Mouse (Mus musculus) regulatory T cell (primary cell): Measurements from ENCODE around the gene Rps6kc1.

ENCODE experiments used
- in situ Hi-C: fragments of 300-600 bp; cut with MboI, MseI; formaldehyde crosslinking; loops from one replicate; pipeline ENCODE4 v1.15.1; 2025; ENCODE audit warnings: high pct_unique_total_duplicates

Gene Rps6kc1

DNA sequence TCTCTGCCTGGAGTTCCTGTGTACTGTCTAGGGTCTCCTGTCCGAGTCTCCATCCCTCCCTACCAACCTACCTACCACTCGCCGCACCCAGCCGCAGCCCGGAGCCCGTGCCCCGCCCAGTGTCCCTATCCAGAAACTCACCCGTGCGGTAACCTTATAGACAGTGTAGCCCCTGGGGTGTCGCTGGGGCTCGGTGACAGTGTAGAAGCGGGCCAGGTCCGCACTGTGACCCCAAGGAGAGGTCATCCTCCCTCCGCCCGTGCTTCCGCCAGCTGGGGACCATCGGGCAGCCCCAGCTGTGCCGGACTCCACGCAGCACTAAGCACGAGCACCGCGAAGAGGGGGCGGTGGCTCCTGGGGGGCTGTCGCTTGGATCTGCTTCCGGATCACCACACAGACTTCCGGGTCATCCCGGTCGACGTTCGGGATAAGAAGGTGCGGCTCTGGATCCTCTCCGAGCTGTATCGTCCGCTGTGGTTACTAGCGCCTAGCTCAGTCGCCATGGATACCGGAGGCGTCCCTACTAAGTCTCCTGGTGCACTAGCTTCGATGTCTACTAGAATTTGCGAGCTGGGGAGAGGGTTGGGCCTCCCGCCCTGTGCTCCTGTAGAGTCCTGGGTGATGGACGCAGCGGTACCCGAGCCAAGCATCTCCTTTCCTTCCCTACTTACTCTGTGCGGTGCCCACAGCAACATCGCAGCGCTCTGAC is at the start of gene Rps6kc1:
Gene Rps6kc1 (minus strand): TSS at position 356 of the 709 bp plus-strand sequence.
- in situ Hi-C loops, result loop anchor here (25.0 kb wide), 1 partner anchor 1851 kb away; the partner anchor contains the start of gene Hhat

DNA sequence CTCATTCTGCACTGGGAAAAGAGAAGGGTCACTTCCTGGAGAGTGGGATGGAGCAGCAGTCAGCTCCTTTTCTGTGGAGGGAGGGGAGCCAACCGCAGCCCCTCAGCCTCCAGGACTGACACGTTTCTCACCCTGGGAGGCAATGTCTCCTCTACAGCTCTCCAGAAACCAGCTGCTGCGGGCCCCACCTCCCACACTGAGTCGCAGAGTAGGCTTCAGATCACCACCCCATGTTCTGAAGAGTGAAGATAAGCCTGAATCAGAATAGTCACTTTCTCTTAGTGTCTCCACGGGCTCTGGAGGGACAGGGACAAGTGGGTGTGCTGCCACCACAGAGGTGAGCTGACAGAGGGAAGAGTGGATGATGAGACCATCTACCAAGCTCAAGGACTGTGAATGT is 47.3 kb upstream of the Rps6kc1 start:
- in situ Hi-C loops, result no loop called here

DNA sequence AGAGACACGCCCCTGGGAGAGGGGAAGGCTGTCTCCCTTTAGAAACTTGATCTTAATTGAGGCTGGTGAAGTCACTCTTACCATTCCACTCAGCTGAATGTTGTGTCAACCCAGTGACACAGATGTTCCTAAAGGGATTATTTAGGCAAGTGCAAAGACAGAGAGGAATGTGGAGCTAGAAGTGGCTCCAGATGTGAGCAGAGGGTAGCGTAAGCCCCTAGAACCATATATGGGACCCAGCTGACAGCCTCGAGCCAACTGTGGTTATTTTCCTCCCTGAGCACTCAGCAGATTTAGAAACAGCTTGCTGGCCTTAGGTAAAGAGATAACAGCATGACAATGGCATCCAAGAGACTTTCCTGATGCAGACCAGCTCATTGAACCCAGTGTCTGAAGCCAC is 41.4 kb upstream of the Rps6kc1 start:
- in situ Hi-C loops, result no loop called here

DNA sequence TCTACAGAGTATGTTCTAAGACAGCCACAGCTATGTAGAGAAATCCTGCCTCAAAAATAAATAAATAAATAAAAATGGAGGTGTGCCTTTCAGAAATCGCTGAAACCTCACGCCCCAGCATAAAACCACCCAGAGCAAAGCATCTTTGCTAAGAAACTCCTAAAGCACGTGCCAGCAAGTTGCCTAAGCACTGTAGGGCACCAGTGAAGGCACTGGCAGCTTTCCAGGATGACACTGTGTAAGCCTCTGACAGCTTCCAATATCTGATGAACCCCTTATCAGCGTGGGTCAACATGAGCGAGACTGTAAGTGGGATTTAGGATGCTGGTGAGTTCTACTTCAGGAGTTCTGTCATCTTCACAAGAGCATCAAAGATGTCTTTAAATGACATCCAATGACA is 39.4 kb upstream of the Rps6kc1 start:
- in situ Hi-C loops, result no loop called here

DNA sequence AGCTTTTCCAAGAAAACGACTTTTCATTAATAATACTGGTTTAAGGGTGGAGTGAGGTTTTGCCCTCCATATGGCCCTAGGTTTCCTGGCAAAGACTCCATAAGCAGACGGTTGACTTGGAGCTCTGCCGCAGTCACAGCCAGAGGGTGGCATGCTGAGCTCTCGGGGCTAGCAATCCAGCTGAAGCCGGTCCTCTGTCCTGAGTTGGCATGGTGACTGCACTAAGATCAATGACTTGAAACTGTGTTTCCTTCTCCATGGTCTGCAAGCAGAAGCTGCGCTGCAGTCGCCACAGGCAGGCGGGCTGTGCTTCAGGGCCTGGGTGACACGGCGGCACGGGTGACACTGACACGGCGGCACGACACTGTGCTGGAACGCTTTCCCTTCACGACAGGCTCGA is 37.3 kb upstream of the Rps6kc1 start:
- in situ Hi-C loops, result no loop called here

DNA sequence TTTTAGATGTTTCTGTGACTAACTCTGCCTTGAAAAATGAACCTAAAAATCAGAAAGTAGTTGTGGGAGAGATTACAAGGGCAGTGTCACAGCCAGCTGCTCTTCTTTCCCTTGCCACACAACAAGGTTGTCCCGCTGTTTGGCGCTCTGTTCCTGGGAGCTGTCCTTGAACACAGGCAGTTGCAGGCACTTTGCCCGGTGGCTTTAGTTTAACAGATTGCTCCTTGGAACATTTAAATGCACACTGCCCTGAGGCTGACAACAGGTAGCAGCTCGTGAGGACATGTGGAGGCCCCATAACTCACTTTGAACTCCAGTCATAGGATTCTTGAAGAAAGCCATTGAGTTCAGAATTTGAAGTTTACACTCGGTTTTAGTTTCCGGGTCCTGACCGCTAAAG is 36.9 kb upstream of the Rps6kc1 start:
- in situ Hi-C loops, result no loop called here

DNA sequence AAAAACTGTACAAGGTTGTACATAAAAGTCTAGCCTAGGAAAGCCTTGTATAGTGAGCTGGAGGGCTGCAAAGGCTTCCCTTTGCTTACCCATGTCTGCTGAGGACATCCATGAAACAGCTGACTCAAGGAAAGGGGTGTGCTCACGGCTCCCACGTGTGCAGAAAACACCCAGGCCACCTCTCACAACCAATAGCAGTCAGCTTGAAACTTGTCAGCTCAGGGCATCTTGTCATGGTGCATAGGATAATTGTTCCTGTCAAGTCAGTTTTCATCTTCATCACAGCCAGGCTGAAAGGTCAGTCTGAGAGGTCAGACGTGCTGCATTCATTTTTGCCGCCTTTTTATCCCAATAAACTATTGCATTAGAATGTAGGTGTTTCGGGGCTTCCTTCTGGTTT is 36.4 kb upstream of the Rps6kc1 start:
- in situ Hi-C loops, result no loop called here

DNA sequence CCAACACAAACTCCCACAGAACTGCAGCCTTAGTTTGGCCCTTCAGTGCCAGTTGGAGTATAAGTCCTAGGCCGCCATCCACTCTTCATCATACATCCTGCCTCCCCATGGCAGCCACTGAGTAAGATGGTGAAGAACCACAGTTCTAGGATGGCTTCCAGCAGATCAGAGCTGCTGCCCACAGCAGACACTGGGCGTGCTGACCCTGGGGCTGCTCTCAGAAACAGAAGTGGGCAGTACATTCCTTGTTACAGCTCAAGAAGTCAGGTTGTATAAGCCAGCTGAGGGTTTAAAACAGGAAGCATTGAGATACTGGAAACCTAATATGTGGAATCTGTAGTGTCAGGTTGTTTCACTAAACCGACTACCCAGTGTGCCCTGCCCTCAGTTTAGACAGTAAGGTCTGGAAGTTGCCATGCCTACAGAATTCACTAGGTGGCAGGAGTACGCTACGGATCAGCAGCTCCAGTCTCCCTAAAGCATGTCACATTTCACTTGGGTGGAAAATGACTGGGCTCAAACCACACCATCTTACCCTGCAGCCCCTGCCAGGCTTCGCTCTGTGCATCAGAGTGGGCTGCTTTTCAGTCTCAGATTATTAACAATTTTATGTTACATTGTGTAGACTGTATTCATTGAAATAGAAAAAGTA is 32.7 kb upstream of the Rps6kc1 start:
- in situ Hi-C loops, result loop anchor here (5.0 kb wide), 1 partner anchor 48 kb away; no protein-coding TSS in a partner anchor

DNA sequence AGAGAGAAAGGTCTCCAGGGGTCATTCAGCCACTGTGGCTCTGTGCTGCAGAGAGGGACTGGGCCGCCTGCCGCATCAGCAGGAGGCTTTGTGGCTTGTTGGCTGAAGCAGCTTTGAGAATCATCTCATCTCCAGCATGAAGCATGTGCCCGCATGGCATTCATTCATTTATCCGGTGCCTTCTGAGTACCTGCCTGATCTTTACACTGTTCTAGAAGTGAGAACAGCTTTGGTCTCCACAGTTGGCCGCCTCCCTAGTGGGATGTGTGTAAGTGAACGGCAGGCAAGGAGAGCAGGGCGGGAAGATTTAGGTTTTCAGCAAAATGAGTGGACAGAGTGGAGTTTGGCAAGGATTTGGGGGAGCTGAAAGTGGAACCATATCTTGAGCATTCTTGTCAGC is 28.2 kb upstream of the Rps6kc1 start:
- in situ Hi-C loops, result loop anchor here (5.0 kb wide), 1 partner anchor 52 kb away; no protein-coding TSS in a partner anchor

DNA sequence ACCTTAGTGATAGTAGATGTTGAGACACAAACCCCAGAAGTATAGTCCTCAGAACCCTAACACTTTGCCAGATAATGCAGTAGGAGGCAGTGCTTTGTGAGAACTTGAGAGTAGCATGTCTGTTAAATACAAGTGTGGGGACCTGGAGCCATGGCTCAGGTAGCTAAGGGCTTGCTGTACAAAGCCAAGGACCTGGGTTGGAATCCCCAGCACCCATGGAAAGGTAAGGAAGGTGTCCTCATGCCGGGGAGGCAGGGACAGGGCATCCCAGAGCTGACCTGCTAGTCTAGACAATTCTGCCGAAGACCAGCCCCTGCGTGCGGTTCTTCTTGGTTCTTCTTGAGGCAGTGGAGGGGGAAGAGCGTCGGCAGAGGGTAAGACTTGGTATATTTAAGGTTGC is 18.6 kb upstream of the Rps6kc1 start:
- in situ Hi-C loops, result no loop called here

DNA sequence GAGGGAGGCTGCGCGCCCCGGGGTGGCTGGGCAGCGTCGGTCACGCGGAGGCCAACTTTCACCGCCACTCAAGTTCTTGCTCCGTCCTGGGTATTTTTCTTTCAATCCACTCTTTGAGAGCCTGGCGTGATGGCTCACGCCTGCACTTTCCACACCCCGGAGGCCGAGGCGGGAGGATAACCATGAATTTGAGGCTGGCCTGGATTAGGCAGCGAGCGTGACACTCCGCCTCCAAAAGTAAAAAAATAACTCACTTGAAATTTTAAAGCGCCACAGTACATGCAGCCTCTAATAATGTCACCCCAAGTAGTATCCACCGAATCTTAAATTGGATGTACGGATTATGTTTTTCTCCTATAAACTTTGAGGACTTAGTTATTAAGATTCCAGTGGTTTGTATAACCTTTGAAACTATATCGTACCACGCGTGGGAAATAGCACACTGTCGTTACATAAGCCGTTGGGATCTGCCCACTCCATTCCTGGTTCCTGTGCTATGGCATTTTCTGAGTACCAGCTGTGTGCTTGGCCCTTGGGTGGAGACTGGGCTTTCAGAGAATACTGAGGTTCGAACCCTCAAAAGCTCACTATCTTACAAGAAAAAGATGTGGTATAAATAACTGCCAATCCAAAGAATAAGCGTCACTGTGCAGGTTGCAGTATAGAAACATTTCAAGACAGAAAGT is 17.6 kb upstream of the Rps6kc1 start:
- in situ Hi-C loops, result no loop called here

DNA sequence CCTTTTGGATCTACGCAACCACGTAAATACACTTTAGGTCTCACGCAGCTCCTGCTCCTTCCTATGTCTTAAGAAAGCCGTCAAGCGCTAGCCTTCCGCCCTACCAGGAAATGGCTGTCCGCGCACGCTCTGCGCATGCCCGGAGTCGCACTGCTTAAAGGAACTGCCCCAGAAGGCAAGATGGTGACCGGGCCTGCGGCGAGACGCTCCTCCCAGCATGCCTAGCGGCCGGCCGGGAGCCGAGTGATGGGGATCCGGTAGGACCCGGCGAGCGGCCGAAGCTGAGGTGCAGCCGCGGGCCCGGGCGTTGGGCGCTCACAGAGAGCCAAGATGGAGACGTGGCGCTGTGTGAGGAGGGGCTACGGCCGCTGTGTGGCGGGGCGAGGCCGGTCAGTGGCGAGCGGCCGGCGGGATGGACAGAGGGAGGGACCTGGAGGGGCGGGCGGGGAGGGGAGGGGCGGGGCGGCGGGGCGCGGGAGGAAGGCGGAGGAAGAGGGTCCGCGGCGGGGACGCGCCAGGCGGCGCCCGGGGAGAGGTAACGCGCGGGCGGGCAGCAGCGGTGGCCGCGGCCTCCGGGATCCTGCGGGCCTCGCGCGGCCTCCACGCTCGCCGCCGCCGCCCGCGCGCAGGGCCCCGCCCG is 16.9 kb upstream of the Rps6kc1 start:
- in situ Hi-C loops, result no loop called here

DNA sequence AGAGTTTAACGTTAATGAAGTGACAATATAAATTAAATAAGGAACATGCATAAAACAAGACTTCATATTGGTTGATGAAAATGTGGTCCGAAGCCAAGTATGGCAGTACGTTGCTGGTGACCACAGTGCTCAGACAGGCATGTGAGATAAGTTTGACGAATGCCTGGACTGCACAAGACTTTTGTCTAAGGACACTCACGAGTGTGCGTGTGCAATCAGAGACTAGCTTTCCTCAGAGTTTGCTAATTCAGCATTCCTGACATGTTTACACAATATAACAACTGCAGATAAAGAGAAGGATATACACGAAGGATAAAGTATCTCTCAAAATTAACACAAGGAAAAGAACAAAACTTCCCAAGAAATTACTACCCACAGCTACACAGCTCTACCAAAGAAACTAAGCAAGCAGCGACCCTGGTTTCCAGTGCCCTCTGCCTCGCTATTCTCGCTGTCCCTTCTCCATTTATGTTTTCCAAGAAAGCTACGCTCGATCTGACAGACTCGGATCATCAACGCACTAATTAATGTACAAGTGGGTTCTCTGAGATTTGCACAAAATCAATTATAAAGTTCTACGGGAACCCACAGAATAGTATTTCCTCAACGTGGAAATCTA is 16.3 kb upstream of the Rps6kc1 start:
- in situ Hi-C loops, result no loop called here

DNA sequence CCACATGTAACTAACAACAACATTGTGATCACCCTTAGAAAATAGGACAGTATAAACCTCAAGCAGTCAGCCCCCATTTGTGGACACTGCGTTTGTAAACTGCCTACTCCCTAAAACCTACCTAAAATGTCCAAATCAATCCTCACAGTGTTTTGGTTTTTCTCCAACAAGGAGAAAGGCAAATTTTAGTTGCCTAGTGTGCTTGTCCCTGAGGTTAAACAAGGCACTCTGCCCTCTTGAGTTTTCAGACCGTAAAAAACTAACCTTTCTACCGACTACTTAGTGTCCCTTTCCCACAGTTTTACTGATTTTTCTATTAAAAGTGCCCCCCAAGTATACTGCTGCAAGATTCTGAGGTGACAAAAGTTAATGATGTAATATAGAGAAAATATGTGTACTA is 15.7 kb upstream of the Rps6kc1 start:
- in situ Hi-C loops, result no loop called here

DNA sequence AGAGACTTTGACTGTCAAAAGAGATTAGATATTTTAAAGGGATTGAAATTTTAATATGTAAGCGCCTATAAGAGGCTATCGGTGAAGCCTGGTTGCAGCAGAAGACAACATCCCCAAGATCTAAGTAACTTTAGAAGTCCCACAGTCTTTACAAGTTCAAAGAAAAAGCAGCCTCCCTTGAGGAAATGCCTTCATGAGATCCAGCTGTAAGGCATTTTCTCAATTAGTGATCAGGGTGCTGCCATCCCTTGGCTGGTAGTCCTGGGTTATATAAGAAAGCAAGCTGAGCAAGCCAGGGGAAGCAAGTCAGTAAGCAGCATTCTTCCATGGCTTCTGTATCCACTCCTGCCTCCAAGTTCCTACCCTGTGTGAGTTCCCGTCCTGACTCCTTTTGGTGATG is 13.2 kb upstream of the Rps6kc1 start, which contains the start of gene Angel2:
Gene Angel2 (plus strand): TSS at position 301 of the 400 bp plus-strand sequence.
- in situ Hi-C loops, result loop anchor here (25.0 kb wide), 1 partner anchor 1837 kb away; the partner anchor contains the start of gene Hhat

DNA sequence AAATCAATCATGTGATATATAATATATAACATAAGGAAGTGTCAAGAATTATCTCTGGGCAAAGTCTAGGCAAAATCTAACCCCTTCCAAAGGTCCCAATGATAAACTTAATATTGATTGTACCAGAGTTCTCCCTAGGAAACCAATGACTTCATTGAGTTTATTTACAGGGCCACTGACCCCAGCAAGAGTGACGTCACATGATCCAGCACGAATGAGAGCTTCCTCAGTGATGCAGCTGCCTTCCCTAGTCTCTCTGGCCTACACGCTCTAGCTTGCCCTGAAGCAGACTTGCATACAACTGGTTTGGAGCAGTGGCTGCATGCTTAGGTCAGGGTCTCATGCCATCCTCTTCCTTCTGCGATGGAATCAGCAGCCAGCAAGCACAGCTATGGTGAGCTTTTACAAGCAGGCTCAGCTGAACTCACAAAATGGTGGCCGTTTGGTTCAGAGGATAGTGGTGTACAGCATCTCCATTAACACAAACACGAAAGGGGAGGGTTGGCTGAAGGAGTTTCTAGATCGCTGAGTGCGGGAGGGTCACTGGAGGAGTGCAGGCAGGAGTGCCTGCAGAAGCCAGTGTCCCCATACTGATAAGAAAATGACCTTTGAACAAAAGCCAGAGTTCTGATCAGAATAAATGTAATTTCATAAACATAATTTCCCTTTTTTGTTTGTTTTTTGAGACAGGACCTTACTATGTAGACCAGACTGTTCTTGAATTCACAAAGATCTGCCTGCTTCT is 8.3 kb upstream of the Rps6kc1 start:
- in situ Hi-C loops, result loop anchor here (25.0 kb wide), 1 partner anchor 1842 kb away; the partner anchor contains the start of gene Hhat

DNA sequence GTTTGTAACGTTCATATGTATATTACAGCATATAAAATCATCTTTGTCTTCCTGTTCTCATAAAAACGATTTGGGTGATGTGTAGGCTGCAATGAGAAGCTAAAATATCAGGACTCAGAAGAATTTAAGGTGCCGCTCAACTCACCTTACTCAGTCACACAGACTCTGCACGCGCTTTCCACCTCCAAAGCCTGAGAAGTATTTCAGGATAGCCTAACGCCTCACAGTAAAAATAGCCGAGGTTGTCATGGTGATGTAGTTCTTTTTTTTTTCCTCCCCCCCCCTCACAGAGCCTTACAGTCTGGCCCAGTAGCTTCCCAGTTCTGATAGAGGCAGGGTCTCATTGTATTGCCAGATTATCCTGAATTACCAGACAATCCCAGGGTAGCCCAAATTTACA is 7.4 kb upstream of the Rps6kc1 start:
- in situ Hi-C loops, result loop anchor here (25.0 kb wide), 1 partner anchor 1843 kb away; the partner anchor contains the start of gene Hhat

DNA sequence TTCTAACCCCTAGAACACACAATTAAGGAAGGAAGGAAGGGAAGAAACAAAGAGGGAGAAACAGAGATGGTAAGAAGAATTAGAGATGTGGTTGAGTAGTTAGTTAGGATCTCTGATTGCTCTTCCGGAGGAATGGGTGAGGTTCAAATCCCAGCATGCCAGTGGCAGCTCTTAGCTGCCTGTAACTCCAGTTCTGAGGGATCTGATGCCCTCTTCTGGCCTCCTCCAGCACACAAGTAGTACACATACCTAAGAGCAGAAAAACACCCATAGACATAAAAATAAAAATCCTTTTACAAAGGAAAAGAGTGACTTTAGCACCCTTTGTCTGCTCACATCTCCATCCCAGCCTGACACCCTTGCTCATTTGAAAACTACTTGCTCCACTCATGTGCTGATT is 1.1 kb upstream of the Rps6kc1 start:
- in situ Hi-C loops, result loop anchor here (25.0 kb wide), 1 partner anchor 1850 kb away; the partner anchor contains the start of gene Hhat

DNA sequence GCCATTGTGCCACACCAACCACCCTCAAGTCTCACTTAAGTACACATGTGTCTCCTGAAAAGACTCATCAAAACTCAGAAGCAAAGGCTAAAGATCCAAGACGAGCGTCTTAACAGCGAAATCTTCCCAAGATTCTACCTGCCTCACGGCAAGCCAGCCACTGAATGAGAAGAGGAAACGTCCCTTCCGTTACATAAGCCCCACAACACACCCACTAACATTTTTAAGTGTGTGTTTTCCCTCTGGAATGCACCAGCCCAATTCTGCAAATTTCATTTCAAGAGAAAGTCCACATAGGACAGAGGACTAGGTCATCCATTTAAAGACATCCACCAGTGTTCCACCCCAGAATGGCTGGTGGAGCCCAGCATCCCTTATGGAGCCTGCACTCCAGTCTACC is 734 bp downstream of the Rps6kc1 start:
- in situ Hi-C loops, result loop anchor here (25.0 kb wide), 1 partner anchor 1851 kb away; the partner anchor contains the start of gene Hhat

DNA sequence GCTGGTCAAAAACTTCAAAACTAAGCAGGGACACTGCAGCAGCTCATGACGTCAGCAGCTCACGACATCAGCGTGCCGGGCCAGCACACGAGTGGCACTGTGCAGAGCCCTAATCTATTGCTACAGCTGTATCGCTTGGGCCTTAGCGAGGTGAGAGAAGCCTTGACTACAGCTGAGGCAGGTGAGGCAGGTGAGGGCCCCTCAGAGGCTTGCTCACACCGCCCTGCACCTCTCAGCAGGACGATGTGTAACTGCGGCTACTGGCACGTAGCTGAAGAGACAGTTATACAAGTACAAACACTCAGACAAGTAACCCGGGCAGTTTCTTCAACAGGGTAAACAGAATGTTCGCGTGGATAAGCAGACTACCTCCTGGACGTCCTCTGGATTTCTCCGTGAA is 6.9 kb downstream of the Rps6kc1 start:
- in situ Hi-C loops, result loop anchor here (25.0 kb wide), 1 partner anchor 1858 kb away; the partner anchor contains the start of gene Hhat
